Mouse (Mus musculus): ENCODE measurements around the gene Fam207a. TPM values are rescaled to one million over a fixed set of nuclear protein-coding genes. Genes with fewer than 3 reads are reported as not detected.

Fam207a gene
- total RNA-seq (2021), result 10 to 100 TPM; 32.2 to 33.4 TPM
- long read RNA-seq, experiment 1, transcript Fam207a-201 (6 exons, 2,394 nt), result major isoform, 40 of 60 reads
- long read RNA-seq, experiment 1, partial matches to known transcripts, result 18 of 60 reads
- long read RNA-seq, experiment 1, other reads (novel, unspliced or antisense), result 2 of 60 reads
- long read RNA-seq, experiment 2, transcript Fam207a-201 (6 exons, 2,394 nt), result major isoform, 45 of 66 reads
- long read RNA-seq, experiment 2, partial matches to known transcripts, result 2 of 66 reads
- long read RNA-seq, experiment 2, other reads (novel, unspliced or antisense), result 19 of 66 reads

DNA sequence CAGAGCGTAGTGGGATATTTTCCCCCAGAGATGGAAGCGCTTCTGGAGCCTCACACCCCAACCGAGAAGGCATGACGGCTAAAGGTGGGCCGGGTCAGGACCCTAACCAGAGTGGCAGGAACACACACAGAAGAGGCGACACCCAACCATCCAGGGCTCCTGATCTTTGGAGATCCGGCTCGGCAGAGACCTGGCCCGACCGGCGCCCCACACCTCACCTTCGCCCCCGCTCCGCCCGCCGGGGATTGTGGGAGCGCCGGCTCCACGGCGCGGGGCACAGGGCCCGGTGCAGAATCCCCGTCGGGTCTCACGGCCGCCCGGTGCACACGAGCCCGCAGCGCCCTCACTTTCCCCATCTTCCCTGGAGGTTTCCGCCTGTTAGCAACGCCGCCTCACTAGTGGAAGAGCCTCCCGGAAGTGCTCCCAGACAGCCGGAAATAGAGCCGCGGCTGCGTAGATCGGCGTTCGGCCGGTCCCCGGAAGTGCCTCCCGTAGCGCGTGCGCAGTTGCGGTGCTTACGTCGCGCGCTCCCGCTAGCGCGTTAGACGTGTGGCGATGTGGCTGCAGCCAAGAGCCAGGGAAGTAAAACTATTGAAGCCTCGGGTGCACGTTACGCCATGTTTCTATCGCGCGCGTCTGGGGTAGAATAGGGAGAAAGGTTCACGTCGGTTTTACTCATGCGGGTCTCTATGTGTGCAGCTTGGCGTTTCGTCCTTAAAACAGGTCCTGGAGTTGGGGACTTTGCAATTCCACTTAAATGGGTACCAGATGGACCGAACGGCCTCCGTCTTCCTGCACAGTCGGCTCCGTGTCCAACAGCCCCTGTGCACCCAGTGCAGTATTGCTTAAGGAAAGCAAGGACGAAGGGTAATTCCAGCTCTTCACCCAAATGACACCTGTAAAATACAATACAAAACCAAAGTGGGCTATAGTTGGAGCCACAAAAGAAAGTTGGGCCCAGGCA is at the start of gene Fam207a:
TSS of gene Fam207a (minus strand) at position 401 of the 964 bp plus-strand sequence.
- intact Hi-C loops (cut with DNase I), result loop anchor here (5.0 kb wide), 3 partner anchors 52 to 107 kb away; partner anchors contain the start of genes Gm49325, Sumo3 and Ube2g2
- peak; percentile 94 to 95 for DNase-seq (ENCODE audit: low spot score in 2 of 2)

DNA sequence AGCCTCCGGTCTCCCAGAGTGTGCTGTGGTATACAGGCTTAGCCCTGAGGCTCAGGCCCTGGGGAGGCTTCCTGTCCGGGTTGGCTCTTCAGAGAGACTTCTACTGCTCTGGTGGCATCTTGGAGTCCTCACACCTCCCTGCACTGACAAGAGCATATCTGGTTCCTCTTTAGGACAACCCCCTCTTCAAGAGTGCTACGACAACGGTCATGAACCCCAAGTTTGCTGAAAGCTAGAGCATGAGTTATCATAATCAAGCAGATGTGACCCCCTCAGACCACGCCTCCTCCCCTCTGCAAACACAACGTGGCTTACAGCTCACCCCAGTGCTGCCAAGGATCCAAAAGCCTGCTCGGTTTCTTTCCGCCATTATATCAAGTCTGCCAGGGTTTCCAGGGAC is 49.4 kb upstream of the Fam207a start:
- DNase-seq (ENCODE audit: low spot score in 2 of 2), result no peak
- intact Hi-C loops (cut with DNase I), result loop anchor here (5.0 kb wide), 1 partner anchor 48 kb away; the partner anchor contains the start of gene Fam207a

DNA sequence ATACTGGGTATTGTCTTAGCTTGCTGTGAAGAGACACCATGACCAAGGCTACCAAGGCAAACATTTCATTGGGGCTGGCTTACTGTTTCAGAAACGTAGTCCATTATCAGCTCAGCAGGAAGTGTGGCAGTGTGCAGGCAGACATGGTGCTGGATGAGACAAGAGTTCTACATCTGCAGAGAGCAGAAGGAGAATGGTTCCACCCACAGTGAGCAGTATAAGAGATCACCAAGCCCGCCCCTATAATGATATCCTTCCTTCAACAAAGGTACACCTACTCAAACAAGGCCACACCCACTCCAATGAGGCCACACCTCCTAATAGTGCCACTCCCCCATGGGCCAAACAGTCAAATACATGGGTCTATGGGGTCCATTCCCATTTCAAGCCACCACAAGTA is 45.9 kb upstream of the Fam207a start:
- no peak for DNase-seq (ENCODE audit: low spot score in 2 of 2)
- intact Hi-C loops (cut with DNase I), result no loop called here

DNA sequence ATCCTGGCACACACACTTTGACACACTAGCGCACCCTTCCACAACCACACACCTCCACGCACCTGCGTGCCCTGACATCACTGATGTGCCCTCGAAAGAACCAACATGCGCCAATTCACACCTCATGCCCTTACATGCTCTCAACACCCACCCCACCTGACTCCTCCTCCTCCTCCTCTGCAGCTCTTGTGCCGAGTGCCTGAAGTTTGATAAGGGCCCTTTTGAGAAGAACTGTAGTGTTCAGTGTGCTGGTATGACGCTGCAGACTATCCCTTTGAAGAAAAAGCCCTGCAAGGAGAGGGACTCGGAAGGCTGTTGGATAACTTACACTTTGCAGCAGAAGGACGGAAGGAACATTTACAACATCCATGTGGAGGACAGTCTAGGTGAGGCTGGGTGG is 45.2 kb upstream of the Fam207a start:
- intact Hi-C loops (cut with DNase I), result no loop called here
- no peak for DNase-seq (ENCODE audit: low spot score in 2 of 2)

DNA sequence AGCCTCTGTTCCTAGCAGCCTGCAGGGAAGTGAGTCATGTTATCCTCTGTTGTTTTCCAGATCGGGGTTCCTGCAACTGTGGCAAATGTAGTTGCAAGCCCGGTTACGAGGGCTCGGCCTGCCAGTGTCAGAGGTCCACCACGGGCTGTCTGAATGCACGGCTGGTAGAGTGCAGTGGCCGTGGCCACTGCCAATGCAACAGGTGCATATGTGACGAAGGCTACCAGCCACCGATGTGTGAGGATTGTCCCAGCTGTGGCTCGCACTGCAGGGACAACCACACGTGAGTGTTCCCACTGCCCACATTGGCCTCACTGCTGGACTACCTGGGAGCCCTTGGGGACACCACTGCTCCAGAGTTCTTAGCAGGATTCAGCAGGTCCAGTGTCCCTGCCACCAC is 44.5 kb upstream of the Fam207a start:
- intact Hi-C loops (cut with DNase I), result no loop called here
- DNase-seq (ENCODE audit: low spot score in 2 of 2), result no peak

DNA sequence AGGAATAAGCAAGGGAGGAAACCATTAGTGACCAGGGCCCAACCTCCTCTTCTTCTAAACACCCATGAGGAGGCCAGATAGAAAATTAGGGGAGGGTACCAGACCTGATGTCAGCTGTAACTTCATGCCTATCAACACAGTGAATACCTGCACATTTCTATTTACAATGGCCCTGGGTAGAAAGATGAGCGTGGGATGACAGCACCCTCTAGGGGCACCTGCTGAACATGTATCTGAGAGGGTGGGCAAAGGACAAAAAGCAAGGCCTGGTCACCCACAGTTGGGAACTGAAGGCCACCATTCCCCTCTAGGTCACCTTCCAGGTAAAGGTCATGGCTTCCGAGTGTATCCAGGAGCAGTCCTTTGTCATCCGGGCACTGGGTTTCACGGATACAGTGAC is 42.1 kb upstream of the Fam207a start:
- no peak for DNase-seq (ENCODE audit: low spot score in 2 of 2)
- intact Hi-C loops (cut with DNase I), result no loop called here

DNA sequence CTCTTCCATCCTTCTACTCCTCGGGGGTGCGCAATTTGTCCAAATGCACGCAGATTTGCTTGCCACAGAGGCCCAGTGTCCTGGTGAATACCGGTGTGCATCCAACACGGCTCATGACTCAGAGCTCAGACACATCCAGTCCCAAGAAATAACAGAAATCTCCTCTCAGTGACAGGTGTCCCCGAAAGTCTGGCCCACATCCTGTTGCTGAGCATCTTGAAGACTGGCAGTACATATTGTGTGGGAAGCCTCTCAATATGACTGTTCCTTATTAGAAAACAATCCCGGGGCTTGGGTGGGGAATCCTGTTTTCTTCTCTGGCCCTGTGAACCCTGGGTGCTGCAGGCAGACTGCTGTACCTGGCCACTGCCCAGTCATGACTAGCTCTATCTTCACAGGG is 41.0 kb upstream of the Fam207a start:
- intact Hi-C loops (cut with DNase I), result no loop called here
- no peak for DNase-seq (ENCODE audit: low spot score in 2 of 2)

DNA sequence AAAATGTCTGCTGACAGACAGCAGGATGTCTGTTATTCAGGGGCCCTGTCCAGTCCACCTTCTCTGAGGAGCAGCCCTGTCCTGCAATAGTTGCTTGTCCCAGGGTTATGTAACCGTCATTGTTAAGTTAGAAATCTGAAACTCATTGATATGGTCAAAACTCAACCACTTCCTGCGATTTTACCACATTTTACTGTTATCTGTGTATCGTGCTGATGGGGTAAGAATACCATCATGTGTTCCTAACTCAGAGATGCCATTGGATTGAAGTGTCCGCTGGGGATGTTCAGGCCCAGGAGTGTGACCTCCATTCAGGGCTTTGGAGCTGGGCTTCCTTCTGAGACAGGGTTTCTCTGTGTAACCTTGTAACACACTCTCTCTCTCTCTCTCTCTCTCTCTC is 39.3 kb upstream of the Fam207a start:
- DNase-seq (ENCODE audit: low spot score in 2 of 2), result no peak
- intact Hi-C loops (cut with DNase I), result no loop called here

DNA sequence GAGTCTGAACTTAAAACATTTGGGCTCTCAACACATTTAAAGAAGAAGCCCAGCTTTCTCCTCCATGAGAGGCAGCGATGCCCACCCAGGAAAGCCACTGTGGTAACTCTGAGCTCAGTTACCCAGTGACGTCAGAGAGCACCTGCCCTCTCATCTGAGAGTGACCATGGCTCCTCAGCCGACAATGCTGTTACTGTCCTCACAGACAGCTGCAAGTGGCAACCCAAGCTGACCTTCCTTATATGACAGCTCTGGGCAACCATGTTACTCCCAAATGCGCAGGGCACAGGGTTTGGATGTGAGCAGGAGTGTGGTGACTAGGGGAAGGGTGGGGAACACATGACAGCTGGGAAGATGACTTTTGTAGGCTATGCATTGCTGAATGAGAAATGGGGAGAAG is 37.7 kb upstream of the Fam207a start:
- intact Hi-C loops (cut with DNase I), result no loop called here
- no peak for DNase-seq (ENCODE audit: low spot score in 2 of 2)

DNA sequence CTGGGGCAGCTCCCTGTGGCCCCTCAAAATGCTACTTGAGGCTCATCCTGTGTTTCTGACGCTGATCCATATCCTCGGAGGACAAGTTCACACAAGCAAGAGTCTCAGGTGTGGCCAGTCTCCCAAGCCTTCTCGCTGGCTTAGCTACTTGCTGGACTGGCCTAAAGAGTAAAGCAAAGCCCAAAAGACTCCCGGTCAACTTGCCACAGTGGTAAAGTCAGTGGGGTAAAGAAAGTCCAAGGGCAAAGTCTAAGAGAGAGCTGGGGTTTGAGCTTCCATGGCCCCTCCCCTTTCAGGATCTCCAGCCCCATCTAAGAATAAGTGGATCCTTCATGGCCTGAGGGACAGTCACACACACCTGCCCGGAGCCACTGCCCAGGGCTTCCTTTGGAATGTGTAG is 36.6 kb upstream of the Fam207a start:
- no peak for DNase-seq (ENCODE audit: low spot score in 2 of 2)

DNA sequence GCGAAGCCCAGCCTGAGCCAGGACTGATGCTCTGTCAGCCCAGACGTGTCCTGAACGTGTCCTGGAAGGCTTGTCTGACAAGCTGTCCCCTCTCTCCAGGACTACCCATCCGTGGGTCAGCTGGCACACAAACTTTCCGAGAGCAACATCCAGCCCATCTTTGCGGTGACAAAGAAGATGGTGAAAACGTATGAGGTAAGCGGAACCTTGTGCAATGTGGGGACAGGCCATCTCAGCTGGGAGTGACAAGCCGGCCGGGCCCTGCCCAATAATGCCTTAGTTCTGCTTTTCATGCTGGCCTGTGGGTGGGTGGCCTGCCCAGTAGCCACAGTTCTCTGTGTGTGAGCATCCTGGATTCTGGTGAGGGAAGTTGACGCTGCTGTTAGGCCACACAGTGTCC is 35.3 kb upstream of the Fam207a start:
- intact Hi-C loops (cut with DNase I), result no loop called here
- DNase-seq (ENCODE audit: low spot score in 2 of 2), result peak; percentile 34

More for the DNA sequence above, 36.6 kb upstream of the Fam207a start:
- intact Hi-C loops (cut with DNase I), result no loop called here

DNA sequence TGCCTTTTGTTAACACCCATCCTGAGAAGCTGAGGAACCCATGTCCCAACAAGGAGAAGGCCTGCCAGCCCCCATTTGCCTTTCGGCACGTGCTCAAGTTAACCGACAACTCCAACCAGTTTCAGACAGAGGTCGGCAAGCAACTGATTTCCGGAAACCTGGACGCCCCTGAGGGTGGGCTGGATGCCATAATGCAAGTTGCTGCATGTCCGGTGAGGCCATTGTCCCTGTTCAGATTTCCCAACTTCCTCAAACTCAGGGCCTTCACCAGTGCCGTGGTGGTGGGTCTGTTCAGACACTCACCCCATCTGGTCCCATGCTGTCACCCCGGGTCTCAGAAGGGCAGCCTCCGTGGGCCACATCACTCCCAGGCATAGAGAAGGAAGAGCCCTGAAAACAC is 33.0 kb upstream of the Fam207a start:
- DNase-seq (ENCODE audit: low spot score in 2 of 2), result no peak
- intact Hi-C loops (cut with DNase I), result no loop called here

DNA sequence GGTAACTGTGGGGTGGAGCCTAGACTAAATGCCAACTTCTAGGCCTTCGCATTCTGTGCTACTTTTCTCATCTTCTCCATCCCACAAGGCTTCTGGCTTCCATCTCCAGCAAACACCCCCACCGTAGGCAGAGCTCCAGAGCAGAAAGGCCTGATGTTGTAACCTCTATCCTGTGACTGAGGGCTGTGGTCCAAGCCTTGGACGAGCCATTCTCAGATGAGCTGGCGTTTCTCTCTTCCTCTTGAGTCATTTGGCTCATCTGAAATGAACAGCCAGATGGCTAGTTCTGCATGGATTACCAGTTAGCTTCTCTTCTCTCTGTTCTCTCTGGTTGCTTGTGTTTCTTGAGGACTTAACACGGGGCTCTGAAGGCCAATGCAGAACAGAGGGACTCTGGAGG is 29.3 kb upstream of the Fam207a start:
- intact Hi-C loops (cut with DNase I), result no loop called here
- peak; percentile 25 to 33 for DNase-seq (ENCODE audit: low spot score in 2 of 2)

DNA sequence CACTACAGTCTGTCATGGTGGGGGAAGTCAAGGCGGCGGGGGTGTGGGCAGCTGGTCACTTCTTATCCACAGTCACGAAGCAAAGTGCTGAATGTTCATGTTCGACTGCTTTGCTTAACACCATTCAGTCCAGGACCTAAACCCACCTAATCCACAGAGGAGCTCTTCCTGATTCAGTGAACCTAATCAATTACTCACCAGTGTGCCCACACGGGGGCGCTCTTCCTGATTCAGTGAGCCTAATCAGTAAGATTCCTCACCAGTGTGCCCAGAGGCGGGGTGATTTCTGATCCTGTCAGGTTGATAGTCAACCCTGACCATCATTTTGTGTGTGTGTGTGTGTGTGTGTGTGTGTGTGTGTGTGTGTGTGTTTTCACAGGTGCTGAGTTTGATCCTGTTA is 27.6 kb upstream of the Fam207a start:
- no peak for DNase-seq (ENCODE audit: low spot score in 2 of 2)
- intact Hi-C loops (cut with DNase I), result no loop called here

DNA sequence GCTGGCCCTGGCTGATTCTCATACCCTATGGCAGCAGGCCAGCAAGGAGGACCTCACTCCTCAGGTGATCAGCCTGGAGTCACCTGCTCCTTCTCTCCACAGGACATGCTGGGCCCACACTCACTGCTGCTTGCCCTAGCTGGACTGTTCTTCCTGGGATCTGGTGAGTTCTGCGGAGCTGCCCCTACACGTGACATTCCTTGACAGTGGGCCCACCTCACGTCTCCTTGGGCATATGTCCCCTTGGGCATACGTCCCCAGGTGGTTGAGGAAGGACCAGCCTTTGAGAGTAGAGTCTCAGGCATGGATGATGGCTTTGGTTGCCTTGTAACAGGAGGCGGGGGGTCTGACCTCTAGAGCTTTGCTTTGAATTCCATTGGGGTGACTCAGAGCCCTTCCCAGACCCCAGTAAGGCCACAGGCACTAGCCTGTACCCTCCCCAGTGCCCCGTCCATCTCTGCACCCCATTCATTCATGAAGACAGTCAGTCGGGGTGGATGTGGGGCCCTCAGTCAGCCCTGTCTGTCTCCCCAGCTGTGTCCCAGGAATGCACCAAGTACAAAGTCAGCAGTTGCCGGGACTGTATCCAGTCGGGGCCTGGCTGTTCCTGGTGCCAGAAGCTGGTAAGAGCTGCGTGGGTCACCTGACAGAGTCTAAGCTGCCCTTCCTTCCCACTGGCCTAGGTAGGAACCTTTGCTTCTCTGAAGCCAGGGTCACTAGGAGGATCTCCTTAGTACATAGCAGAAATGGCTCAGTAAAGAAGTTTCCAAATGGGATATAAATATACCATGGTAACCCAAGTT is 26.5 kb upstream of the Fam207a start:
- no peak for DNase-seq (ENCODE audit: low spot score in 2 of 2)
- intact Hi-C loops (cut with DNase I), result no loop called here

DNA sequence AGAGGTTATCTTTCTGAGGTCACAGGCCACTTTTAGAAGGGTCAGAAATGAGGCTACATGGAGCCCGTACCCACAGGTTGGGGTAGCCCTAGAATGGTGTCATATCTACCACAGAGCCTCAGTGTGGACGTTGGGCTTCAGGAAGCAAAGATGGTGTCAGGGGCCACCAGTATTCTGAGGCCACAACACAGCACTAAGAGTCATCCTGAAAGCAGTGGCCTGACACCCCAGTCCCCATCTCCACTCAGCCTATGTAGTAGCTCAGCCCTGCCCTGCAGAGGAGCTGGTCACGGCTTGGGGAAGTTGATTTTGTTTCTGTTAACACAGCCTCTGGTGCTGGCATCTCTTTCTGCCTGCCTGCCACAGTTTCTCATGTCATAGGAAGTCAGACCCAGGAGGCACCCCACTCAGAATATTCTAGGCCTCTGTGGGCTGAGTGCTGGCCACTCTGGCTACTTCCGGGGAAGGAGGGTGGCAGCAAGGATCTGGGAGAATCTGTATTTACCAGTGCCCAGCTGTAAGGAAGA is 25.1 kb upstream of the Fam207a start:
- intact Hi-C loops (cut with DNase I), result no loop called here
- no peak for DNase-seq (ENCODE audit: low spot score in 2 of 2)

DNA sequence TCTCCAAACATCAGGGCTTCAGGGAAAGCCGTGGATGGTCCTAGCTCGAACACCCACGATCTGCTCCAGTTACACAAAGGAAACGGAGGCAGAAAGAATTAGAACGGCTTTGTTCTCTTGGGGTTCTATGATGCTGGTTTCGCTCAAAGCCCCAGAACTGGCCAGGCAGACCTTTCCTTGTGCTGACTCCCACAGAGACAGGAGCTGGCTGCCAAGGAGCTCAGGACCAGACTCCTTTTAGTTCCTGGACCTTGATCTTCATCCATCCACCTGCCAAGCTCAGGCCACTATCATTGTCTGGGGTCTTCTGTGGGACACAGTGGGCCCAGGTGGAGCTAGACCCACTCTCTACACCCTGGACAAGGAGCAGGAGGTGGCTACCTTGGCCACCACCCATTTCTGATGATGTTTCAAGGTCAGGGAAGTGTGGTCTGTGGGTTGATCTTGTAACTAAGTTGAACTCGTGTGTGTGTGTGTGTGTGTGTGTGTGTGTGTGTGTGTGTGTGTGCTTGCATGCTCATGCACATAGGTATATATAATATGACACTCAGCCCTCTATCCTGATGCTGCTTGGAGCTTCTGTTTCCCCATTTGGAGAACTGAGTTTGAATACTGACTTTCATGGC is 23.8 kb upstream of the Fam207a start:
- intact Hi-C loops (cut with DNase I), result no loop called here
- DNase-seq (ENCODE audit: low spot score in 2 of 2), result no peak

DNA sequence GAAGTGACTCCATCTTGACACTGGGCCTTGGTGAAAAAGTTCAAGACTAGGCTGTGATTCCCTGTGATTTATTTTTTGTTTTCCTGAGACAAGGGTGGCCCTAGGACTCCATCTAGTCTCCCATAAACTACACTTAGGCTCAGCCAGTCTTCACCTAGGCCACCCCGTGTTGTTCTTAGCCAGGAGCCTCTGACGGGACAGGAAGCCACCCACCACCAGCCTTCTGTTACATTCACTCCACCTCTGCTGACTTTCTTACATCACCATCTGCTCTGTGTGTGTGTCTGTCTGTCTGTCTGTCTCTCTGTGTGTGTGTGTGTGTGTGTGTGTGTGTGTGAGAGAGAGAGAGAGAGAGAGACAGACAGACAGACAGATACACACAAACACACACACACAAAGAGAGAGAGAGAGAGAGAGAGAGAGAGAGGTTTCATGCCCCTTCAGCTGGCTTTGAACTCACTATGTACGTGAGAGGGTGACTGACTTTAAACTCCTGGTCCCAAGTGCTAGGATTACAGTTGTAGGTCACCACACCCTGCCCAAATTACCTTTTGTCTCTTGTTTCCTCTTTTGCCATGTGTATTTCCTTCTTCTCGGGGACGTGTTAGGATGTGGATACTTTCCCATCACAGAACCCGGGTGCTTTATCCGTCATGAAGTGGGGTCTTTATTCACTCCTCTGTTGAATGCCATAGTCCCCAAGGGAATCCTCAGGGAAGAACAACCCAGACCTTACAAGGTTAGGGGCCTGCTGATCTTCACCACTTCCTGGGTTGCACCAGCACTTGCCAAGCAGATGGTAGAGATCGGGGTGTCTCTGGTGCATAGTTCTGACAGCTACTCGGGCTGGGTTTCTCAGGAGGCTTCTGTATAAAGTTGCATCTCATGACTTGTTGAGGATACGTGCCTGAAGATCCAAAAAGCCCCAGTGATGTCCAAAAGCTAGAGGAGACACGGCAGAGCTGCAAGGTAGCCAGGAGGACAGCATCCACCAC is 21.9 kb upstream of the Fam207a start:
- intact Hi-C loops (cut with DNase I), result no loop called here
- no peak for DNase-seq (ENCODE audit: low spot score in 2 of 2)

Data from left cerebral cortex, postnatal 14 days (tissue).